Mouse (Mus musculus) left cerebral cortex, adult 2 months (tissue): ENCODE measurements around the gene Ntrk3. TPM values are rescaled to one million over a fixed set of nuclear protein-coding genes. Genes with fewer than 3 reads are reported as not detected.

ENCODE experiments used
- DNase-seq, 2 experiments: peaks; one replicate each; pipeline ENCODE4 v3.0.0; 2021 to 2022; ENCODE audit warnings: low spot score in 2 of 2, mixed read lengths in 1 of 2; ENCODE audit errors: extremely low spot score in 1 of 2
- H3K27ac ChIP-seq: fragments of 200-600 bp; 2 replicates; pipeline ENCODE4 v1.8.1; 2022
- H3K4me3 ChIP-seq: fragments of 200-600 bp; 2 replicates; pipeline ENCODE4 v1.8.1; 2022
- CTCF ChIP-seq: fragments of 200-600 bp; IDR thresholded peaks from 2 replicates; pipeline ENCODE4 v1.8.1; 2022; ENCODE audit warnings: antibody characterized with exemption, mild to moderate bottlenecking, moderate library complexity
- intact Hi-C: fragments of 180-260 bp; cut with DNase I; formaldehyde crosslinking; loops from one replicate; pipeline ENCODE4 v1.15.1; 2025
- total RNA-seq, 2 experiments: library from RNA; stranded (reverse); gene quantifications; 2 replicates each; pipeline ENCODE4 v1.2.3; 2021

Gene Ntrk3
- total RNA-seq, 2 experiments from 2014 or later, result 173 to 179 TPM

- Histone ChIP-seq H3K4me3 (no peak overlapping the region), H3K27ac (peak overlapping the region; percentile 78; the same call in 1 of the 2 replicates)
- peak in 1 of 2 experiments; percentile 17 for DNase-seq
- intact Hi-C loops, result loop anchor here (2.0 kb wide), 3 partner anchors 50 to 120 kb away; no protein-coding TSS in a partner anchor
- no peak for TF ChIP-seq CTCF
These were observed 18.7 kb downstream of the Ntrk3 start for GRCm38 (mm10) chr7:78719117-78719516.

DNA sequence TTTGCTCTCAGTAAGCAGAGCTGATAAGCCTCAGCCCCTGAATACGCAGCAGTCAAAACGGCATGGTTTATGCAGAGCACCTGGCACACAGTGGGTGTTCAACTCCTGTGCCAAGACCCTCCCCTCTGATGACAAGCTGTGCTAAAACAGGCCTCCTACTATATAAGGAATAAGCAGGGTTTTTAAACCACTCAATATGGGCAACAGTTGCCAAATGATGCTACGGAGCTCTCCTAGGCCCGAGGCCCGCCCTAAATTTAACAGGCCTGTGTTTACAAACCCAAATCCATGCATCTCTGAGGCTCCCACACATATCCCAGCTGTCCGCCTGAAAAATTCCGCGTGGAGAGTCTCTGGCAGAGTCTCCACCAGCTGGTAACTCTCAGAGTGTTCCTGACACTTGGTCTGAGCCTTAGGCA is 19.6 kb downstream of the Ntrk3 start:
- peak overlapping the region; percentile 78 for H3K27ac ChIP-seq
- no peak for TF ChIP-seq CTCF
- DNase-seq, result peak; percentile 36 to 62
- no peak overlapping the region for H3K4me3 ChIP-seq
- intact Hi-C loops, result loop anchor here (1.0 to 2.0 kb wide), 4 partner anchors 27 to 119 kb away; no protein-coding TSS in a partner anchor

DNA sequence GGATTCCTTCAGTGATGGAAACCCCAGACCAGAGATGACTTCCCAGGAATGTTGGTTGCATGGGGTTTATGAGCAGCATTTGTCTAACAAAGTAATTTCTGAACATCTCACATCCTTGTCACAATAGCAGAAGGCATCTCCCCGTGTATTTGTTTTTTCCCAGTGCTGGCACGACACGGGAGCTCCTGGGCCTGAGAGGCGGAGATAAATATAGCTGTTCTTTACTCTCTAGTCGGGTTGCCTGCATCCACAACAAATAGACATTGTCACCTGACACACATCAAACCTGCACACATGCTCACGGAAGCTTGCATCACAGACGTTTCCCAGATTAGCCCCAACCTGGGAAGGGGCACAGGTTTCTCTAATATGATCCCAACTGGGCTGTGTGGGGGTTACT is 30.1 kb downstream of the Ntrk3 start:
- intact Hi-C loops, result no loop called here
- Histone ChIP-seq H3K27ac (no peak overlapping the region), H3K4me3 (no peak overlapping the region)
- no peak for DNase-seq
- TF ChIP-seq CTCF, result no peak

DNA sequence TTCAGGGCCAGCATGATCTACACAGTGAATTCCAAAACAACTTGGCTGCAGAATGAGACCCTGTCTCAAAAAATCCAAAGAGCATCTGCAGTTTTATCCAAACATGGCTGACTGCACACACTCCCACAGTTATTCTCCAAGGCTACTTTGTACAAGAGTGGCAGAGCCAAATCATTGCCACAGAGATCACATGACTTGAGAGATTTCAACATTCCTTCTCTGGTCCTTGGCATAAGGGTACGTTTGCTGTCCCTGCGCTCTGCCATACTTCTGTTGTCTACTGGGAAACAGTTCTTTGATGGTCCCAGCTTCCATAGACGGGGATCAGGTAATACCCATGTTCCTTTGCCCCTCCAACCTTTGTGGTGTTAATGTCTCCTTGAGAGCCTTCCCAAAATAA is 30.7 kb downstream of the Ntrk3 start:
- intact Hi-C loops, result no loop called here
- H3K27ac ChIP-seq, result no peak overlapping the region
- TF ChIP-seq CTCF, result no peak
- no peak overlapping the region for H3K4me3 ChIP-seq
- no peak for DNase-seq

DNA sequence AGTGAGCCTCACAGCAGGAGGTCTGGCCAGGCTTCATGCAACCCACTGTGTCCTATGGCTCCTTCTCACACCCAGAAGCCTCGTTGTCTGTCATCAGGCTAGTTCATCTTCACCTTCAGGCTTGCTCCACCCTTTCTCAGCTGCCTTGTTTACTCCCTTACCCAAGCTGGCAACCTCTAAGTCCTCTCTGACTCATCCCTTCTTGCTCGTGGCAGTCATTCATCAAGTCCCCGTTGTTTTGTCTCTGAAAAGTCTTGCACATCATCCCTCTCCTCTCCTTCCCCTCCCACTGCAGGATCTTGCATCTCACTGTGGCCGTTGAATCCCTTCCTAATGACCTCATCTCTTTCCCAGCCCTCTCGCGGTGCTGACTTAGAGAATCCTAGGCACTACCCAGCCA is 35.1 kb downstream of the Ntrk3 start:
- TF ChIP-seq CTCF, result no peak
- no peak overlapping the region for H3K27ac ChIP-seq
- intact Hi-C loops, result no loop called here

GRCm38 (mm10) chr7:78695200-78695599 is 42.6 kb downstream of the Ntrk3 start:
- DNase-seq, result no peak
- no peak for TF ChIP-seq CTCF
- intact Hi-C loops, result no loop called here
- H3K4me3 ChIP-seq, result no peak overlapping the region
- H3K27ac ChIP-seq, result no peak overlapping the region

More for the DNA sequence above, 35.1 kb downstream of the Ntrk3 start:
- no peak for DNase-seq
- no peak overlapping the region for H3K4me3 ChIP-seq

GRCm38 (mm10) chr7:78693148-78693547 is 44.7 kb downstream of the Ntrk3 start:
- Histone ChIP-seq H3K4me3 (no peak overlapping the region), H3K27ac (no peak overlapping the region)
- no peak for TF ChIP-seq CTCF
- no peak for DNase-seq
- intact Hi-C loops, result no loop called here

- intact Hi-C loops, result loop anchor here (1.0 to 2.0 kb wide), 6 partner anchors 23 to 93 kb away; no protein-coding TSS in a partner anchor
- H3K4me3 ChIP-seq, result no peak overlapping the region
- peak; percentile 50 to 57 for DNase-seq
- H3K27ac ChIP-seq, result peak overlapping the region; percentile 55
- no peak for TF ChIP-seq CTCF
These were observed 46.9 kb downstream of the Ntrk3 start for GRCm38 (mm10) chr7:78690956-78691355.

GRCm38 (mm10) chr7:78684943-78685342 is 52.9 kb downstream of the Ntrk3 start:
- no peak overlapping the region for H3K27ac ChIP-seq
- DNase-seq, result no peak
- intact Hi-C loops, result no loop called here

DNA sequence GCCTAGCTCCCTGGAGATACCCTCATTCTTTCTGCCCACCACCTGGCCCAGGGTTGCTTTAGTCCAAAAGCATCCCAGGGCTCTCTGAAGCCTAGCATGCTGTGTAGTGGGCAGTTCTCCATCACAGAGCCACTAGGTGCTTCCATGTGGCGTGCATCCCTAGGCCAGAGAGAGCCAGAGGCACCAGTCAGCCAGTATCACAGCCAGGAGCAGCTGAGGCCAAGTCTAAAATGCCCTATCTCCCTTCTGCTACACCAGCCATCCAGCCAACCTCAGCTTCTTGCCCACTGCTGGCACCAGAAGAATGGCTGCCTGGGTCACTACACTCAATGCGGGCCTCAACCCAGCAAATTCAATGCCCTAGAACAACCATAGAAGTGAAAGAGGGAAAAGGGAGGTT is 56.9 kb downstream of the Ntrk3 start:
- TF ChIP-seq CTCF, result no peak
- Histone ChIP-seq H3K4me3 (no peak overlapping the region), H3K27ac (no peak overlapping the region)
- no peak for DNase-seq
- intact Hi-C loops, result no loop called here

More at GRCm38 (mm10) chr7:78684943-78685342, 52.9 kb downstream of the Ntrk3 start:
- H3K4me3 ChIP-seq, result no peak overlapping the region
- no peak for TF ChIP-seq CTCF

- DNase-seq, result peak; percentile 17 to 33
- Histone ChIP-seq H3K27ac (0 out of 2 replicates have a peak overlapping the region, but pooled peaks have one; percentile 55), H3K4me3 (no peak overlapping the region)
- intact Hi-C loops, result loop anchor here (2.0 to 5.0 kb wide), 4 partner anchors 49 to 88 kb away; no protein-coding TSS in a partner anchor
- no peak for TF ChIP-seq CTCF
These were observed 68.4 kb downstream of the Ntrk3 start for GRCm38 (mm10) chr7:78669407-78669806.

- Histone ChIP-seq H3K27ac (peak overlapping the region; percentile 55; the same call in 1 of the 2 replicates), H3K4me3 (no peak overlapping the region)
- no peak; the same call in 1 of the 2 replicates for TF ChIP-seq CTCF
- no peak for DNase-seq
- intact Hi-C loops, result loop anchor here (1.0 to 5.0 kb wide), 5 partner anchors 22 to 88 kb away; no protein-coding TSS in a partner anchor
These were observed 68.9 kb downstream of the Ntrk3 start for GRCm38 (mm10) chr7:78668916-78669315.

DNA sequence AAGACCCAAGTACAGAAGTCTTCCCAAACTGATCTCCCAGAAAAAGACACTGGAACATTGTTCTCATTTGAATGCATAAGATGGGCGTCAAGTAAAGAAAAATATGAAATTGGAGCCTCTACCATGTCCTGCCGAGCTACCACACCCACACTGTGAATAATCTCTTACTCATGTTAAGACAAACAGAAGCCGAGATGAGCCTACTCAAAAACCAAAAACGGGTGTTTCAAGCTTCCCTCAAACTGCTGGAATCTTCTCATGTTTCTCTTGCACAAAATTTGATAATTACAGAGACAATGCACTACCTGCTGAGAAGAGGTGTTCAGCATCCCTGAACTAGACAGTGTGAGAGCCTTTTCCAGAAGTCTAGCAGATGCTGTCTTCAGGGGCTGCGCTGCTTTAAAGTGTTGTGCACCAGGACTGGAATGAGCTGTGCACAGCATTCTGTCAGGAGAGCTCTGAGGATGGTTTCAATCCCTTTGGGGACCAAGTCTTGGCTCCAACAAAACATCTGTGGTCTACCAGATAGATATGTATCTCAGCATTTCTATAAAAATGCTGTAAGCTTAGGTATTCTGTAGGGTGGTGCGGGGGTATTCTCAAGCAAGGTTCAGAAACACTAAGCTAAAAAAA is 69.7 kb downstream of the Ntrk3 start:
- intact Hi-C loops, result loop anchor here (1.0 to 5.0 kb wide), 5 partner anchors 23 to 89 kb away; no protein-coding TSS in a partner anchor
- no peak overlapping the region for H3K4me3 ChIP-seq
- H3K27ac ChIP-seq, result peak overlapping the region; percentile 54
- peak in 1 of 2 experiments; percentile 17 for DNase-seq
- TF ChIP-seq CTCF, result no peak
